Mouse (Mus musculus) forebrain, embryonic 10.5 days (tissue): ENCODE results near the gene Hif3a. TPM values are rescaled to one million over a fixed set of nuclear protein-coding genes. Genes with fewer than 3 reads are reported as not detected.

Source experiments
- DNase-seq: peaks from one replicate; pipeline ENCODE4 v3.0.0-alpha.2; 2017; ENCODE audit warnings: low spot score; ENCODE audit errors: extremely low spot score
- H3K27ac ChIP-seq: fragments of 300-500 bp; sonication (generic); 2 replicates; pipeline ENCODE4 v1.5.1; 2016; ENCODE audit warnings: mild to moderate bottlenecking
- H3K27me3 ChIP-seq: fragments of 300-500 bp; sonication (generic); 2 replicates; pipeline ENCODE4 v1.6.1; 2016; ENCODE audit warnings: mild to moderate bottlenecking; ENCODE audit not compliant: poor library complexity, severe bottlenecking
- H3K36me3 ChIP-seq: fragments of 300-500 bp; sonication (generic); replicated peaks from 2 replicates; pipeline ENCODE4 v1.6.1; 2016; ENCODE audit warnings: mild to moderate bottlenecking, moderate library complexity
- H3K4me1 ChIP-seq: fragments of 300-500 bp; sonication (generic); 2 replicates; pipeline ENCODE4 v1.6.1; 2016
- H3K4me3 ChIP-seq: fragments of 300-500 bp; sonication (generic); 2 replicates; pipeline ENCODE4 v1.5.1; 2016; ENCODE audit warnings: mild to moderate bottlenecking, moderate library complexity
- H3K9me3 ChIP-seq: fragments of 300-500 bp; sonication (generic); 2 replicates; pipeline ENCODE4 v1.6.1; 2016; ENCODE audit warnings: mild to moderate bottlenecking, moderate library complexity
- WGBS: fragments of 180-500 bp; shearing (Covaris S2); methylation state at CpG from one replicate; pipeline ENCODE4 v1.1.7; 2016; 5-methylcytosine and 5-hydroxymethylcytosine counted together
- polyA plus RNA-seq: library from polyadenylated mRNA; unstranded; fragments of >200 nt; fragmentation: Nextera tagmentation; extraction: Ambion mirVana; gene quantifications from 2 replicates; pipeline ENCODE4 v1.2.1, GENCODE M21; 2016

Gene Hif3a
- polyA plus RNA-seq, 1 experiment from 2014 or later = 5.3 TPM

- no peak for DNase-seq
- 94% methylated on average over 7 of the region's 7 CpGs for WGBS
- no peak overlapping the region for H3K27ac ChIP-seq
- H3K4me1 ChIP-seq = no peaks in the 10 kb centered on the region
- H3K9me3 ChIP-seq = no peaks in the 10 kb centered on the region
- H3K36me3 ChIP-seq = peaks cover 100% of the 10 kb centered on the region
- no peak overlapping the region for H3K4me3 ChIP-seq
- H3K27me3 ChIP-seq = no peaks in the 10 kb centered on the region
Observed at GRCm38 (mm10) chr7:17011909-17012590, 50.2 kb downstream of the Hif3a start.

- H3K9me3 ChIP-seq = no peaks in the 10 kb centered on the region
- H3K4me1 ChIP-seq = no peaks in the 10 kb centered on the region
- WGBS = 96% methylated on average over 5 of the region's 5 CpGs
- no peak for DNase-seq
- no peak overlapping the region for H3K27ac ChIP-seq
- no peak overlapping the region for H3K4me3 ChIP-seq
- no peaks in the 10 kb centered on the region for H3K27me3 ChIP-seq
- H3K36me3 ChIP-seq = peaks cover 100% of the 10 kb centered on the region
Observed at GRCm38 (mm10) chr7:17010010-17010347, 52.2 kb downstream of the Hif3a start.

GRCm38 (mm10) chr7:17009326-17010009 lies 52.8 kb downstream of the Hif3a start:
- no peaks in the 10 kb centered on the region for H3K27me3 ChIP-seq
- no peak for DNase-seq
- no peak overlapping the region for H3K4me3 ChIP-seq
- WGBS = 92% methylated on average over 16 of the region's 16 CpGs
- no peak overlapping the region for H3K27ac ChIP-seq
- H3K36me3 ChIP-seq = peaks cover 100% of the 10 kb centered on the region
- H3K9me3 ChIP-seq = no peaks in the 10 kb centered on the region
- no peaks in the 10 kb centered on the region for H3K4me1 ChIP-seq

GRCm38 (mm10) chr7:17007300-17007699 lies 54.9 kb downstream of the Hif3a start:
- Histone ChIP-seq H3K4me3 (no peak overlapping the region), H3K4me1 (no peaks in the 10 kb centered on the region), H3K9me3 (no peaks in the 10 kb centered on the region), H3K27me3 (no peaks in the 10 kb centered on the region), H3K36me3 (peaks cover 93% of the 10 kb centered on the region), H3K27ac (no peak overlapping the region)
- WGBS = 87% methylated on average over 4 of the region's 4 CpGs
- no peak for DNase-seq

- Histone ChIP-seq H3K27ac (no peak overlapping the region), H3K4me3 (no peak overlapping the region), H3K4me1 (no peaks in the 10 kb centered on the region), H3K9me3 (no peaks in the 10 kb centered on the region), H3K27me3 (no peaks in the 10 kb centered on the region), H3K36me3 (peaks cover 82% of the 10 kb centered on the region)
- no peak for DNase-seq
- 85% methylated on average over 7 of the region's 7 CpGs for WGBS
Observed at GRCm38 (mm10) chr7:17004716-17005115, 57.5 kb downstream of the Hif3a start.

GRCm38 (mm10) chr7:17003230-17003960 lies 58.8 kb downstream of the Hif3a start:
- H3K9me3 ChIP-seq = no peaks in the 10 kb centered on the region
- DNase-seq = no peak
- no peak overlapping the region for H3K4me3 ChIP-seq
- H3K4me1 ChIP-seq = peaks cover 3% of the 10 kb centered on the region; the same call in 1 of the 2 replicates
- H3K27ac ChIP-seq = no peak overlapping the region
- H3K27me3 ChIP-seq = no peaks in the 10 kb centered on the region
- H3K36me3 ChIP-seq = peaks cover 79% of the 10 kb centered on the region
- 87% methylated on average over 7 of the region's 7 CpGs for WGBS

GRCm38 (mm10) chr7:17002375-17003195 lies 59.6 kb downstream of the Hif3a start:
- Histone ChIP-seq H3K4me3 (no peak overlapping the region), H3K4me1 (peaks cover 10% of the 10 kb centered on the region; the same call in 1 of the 2 replicates), H3K9me3 (no peaks in the 10 kb centered on the region), H3K27me3 (no peaks in the 10 kb centered on the region), H3K27ac (no peak overlapping the region), H3K36me3 (peaks cover 79% of the 10 kb centered on the region)
- DNase-seq = peak; percentile 84
- WGBS = 16% methylated on average over 7 of the region's 7 CpGs

- no peaks in the 10 kb centered on the region for H3K27me3 ChIP-seq
- DNase-seq = peak; percentile 87
- no peak overlapping the region for H3K27ac ChIP-seq
- no peak overlapping the region for H3K4me3 ChIP-seq
- no peaks in the 10 kb centered on the region for H3K9me3 ChIP-seq
- peaks cover 79% of the 10 kb centered on the region for H3K36me3 ChIP-seq
- peaks cover 37% of the 10 kb centered on the region for H3K4me1 ChIP-seq
- WGBS = 23% methylated on average over 4 of the region's 4 CpGs
Observed at GRCm38 (mm10) chr7:16999650-17000049, 62.6 kb downstream of the Hif3a start.

- Histone ChIP-seq H3K4me1 (peaks cover 41% of the 10 kb centered on the region), H3K9me3 (no peaks in the 10 kb centered on the region), H3K27ac (no peak overlapping the region), H3K36me3 (peaks cover 75% of the 10 kb centered on the region), H3K27me3 (no peaks in the 10 kb centered on the region), H3K4me3 (no peak overlapping the region)
- 64% methylated on average over 4 of the region's 4 CpGs for WGBS
- DNase-seq = no peak
Observed at GRCm38 (mm10) chr7:16999233-16999632, 63.0 kb downstream of the Hif3a start.

- Histone ChIP-seq H3K4me3 (peak overlapping the region; percentile 69), H3K27ac (peak overlapping the region; percentile 93), H3K9me3 (no peaks in the 10 kb centered on the region), H3K4me1 (peaks cover 74% of the 10 kb centered on the region), H3K36me3 (peaks cover 52% of the 10 kb centered on the region), H3K27me3 (no peaks in the 10 kb centered on the region)
- no peak for DNase-seq
- 99% methylated on average over 4 of the region's 4 CpGs for WGBS
Observed at GRCm38 (mm10) chr7:16995345-16995744, 66.9 kb downstream of the Hif3a start.

- Histone ChIP-seq H3K4me3 (peak overlapping the region; percentile 69), H3K36me3 (peaks cover 46% of the 10 kb centered on the region), H3K27ac (peak overlapping the region; percentile 93), H3K4me1 (peaks cover 80% of the 10 kb centered on the region), H3K27me3 (no peaks in the 10 kb centered on the region), H3K9me3 (peaks cover 4% of the 10 kb centered on the region; the same call in 1 of the 2 replicates)
- no peak for DNase-seq
- WGBS = 6% methylated on average over 20 of the region's 20 CpGs
Observed at GRCm38 (mm10) chr7:16994400-16994799, 67.8 kb downstream of the Hif3a start.

GRCm38 (mm10) chr7:16993651-16994399 lies 68.4 kb downstream of the Hif3a start:
- H3K27ac ChIP-seq = peak overlapping the region; percentile 93
- peaks cover 6% of the 10 kb centered on the region; the same call in 1 of the 2 replicates for H3K9me3 ChIP-seq
- no peaks in the 10 kb centered on the region for H3K27me3 ChIP-seq
- peak; percentile 77 for DNase-seq
- H3K36me3 ChIP-seq = peaks cover 42% of the 10 kb centered on the region
- peaks cover 79% of the 10 kb centered on the region for H3K4me1 ChIP-seq
- H3K4me3 ChIP-seq = peak overlapping the region; percentile 69
- WGBS = 1% methylated on average over 27 of the region's 27 CpGs
